Mouse (Mus musculus) thymus, adult 2 months (tissue): ENCODE measurements around the gene Ckm.

ENCODE experiments used
- CTCF ChIP-seq: fragments of 200-500 bp; IDR thresholded peaks from 2 replicates; pipeline ENCODE4 v1.5.1; 2012; ENCODE audit warnings: mild to moderate bottlenecking, control low read depth, low read length, moderate library complexity, borderline replicate concordance; ENCODE audit not compliant: control insufficient read depth, poor library complexity, insufficient read depth; ENCODE audit errors: extremely low read depth
- POLR2A ChIP-seq: fragments of 200-500 bp; IDR thresholded peaks from 2 replicates; pipeline ENCODE4 v1.6.1; 2012; ENCODE audit warnings: mild to moderate bottlenecking, low read length, control low read depth, moderate library complexity; ENCODE audit not compliant: control insufficient read depth, poor library complexity, insufficient read depth; ENCODE audit errors: extremely low read depth

DNA sequence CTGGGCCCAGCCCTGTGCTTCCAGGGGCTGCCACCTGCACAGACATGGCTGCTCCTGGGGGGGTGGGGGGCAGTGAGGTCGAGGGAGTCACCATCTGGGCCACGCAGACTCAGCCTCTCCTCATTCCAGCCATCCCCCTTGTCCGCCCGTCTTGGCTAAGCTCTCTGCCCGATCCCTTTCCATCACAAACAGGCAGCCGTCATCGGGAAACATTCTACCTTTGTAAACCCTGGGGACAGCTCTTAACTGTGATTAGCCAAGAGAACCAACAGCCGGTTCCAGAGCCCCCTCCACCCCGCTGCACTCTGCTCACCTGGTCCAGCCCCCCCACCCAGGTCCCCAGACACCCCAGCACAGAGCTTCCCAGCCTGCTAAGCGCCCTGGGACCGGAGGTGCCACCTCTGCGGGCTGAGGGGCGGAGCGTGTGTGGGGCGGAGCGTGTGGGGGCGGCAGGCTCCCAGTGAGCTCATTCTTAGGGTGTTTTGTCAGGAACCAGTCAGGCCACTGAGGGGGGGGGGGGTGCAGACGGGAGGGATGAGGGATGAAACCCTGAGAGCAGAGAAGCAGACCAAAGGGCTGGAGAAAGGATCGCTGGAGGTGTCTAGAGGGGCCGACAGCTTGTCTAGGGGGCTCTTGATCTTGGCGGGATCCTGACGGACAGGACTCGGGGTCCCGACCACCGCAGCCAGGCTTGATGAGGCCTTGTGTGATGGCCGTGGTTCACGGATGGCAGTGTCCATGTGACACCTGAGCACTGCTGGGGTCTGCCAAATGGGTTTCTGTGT is 4.9 kb upstream of the Ckm start:
- TF ChIP-seq CTCF (no peak), POLR2A (no peak)
